Mouse (Mus musculus): ENCODE results near the gene Defa20. TPM values are rescaled to one million over a fixed set of nuclear protein-coding genes. Genes with fewer than 3 reads are reported as not detected.

Defa20 gene
- polyA plus RNA-seq (2015; fragmentation: Illumina TruSeq; extraction: RNeasy Lipid Tissue Mini Kit (QIAGEN cat#74804); ENCODE audit: low read depth, low replicate concordance) = not detected

DNA sequence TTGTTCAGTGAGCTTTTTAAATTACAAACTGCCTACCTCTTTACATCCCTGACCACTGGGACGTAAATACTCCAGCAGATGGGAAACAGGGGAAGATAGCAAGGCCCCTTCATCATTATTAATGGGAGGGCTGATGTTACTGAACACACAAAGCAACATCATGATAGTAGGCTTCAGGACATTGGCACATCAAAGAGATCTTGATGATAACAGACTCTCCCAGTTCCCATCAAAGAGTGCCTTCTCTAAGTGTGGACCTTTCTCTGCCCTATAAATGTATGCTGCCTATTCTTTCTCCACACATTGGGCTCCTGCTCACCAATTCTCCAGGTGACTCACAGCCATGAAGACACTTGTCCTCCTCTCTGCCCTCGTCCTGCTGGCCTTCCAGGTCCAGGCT, at the start of gene Defa20:
TSS of gene Defa20 (plus strand) at position 301 of the 400 bp plus-strand sequence.

DNA sequence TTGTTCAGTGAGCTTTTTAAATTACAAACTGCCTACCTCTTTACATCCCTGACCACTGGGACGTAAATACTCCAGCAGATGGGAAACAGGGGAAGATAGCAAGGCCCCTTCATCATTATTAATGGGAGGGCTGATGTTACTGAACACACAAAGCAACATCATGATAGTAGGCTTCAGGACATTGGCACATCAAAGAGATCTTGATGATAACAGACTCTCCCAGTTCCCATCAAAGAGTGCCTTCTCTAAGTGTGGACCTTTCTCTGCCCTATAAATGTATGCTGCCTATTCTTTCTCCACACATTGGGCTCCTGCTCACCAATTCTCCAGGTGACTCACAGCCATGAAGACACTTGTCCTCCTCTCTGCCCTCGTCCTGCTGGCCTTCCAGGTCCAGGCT, 19.7 kb downstream of the Defa20 start, which contains the start of gene Defa32:
TSS of gene Defa32 (plus strand) at position 301 of the 400 bp plus-strand sequence.

Other genes with a start within 250 kb of the Defa20 start
- not detected for gene Defa27, start 193.7 kb upstream of the Defa20 start, polyA plus RNA-seq (2015; fragmentation: Illumina TruSeq; extraction: RNeasy Lipid Tissue Mini Kit (QIAGEN cat#74804); ENCODE audit: low read depth, low replicate concordance)
- gene Defa29, start 182.2 kb upstream of the Defa20 start, polyA plus RNA-seq (2015; fragmentation: Illumina TruSeq; extraction: RNeasy Lipid Tissue Mini Kit (QIAGEN cat#74804); ENCODE audit: low read depth, low replicate concordance) = not detected
- not detected for gene Defa2, start 130.7 kb upstream of the Defa20 start, polyA plus RNA-seq (2015; fragmentation: Illumina TruSeq; extraction: RNeasy Lipid Tissue Mini Kit (QIAGEN cat#74804); ENCODE audit: low read depth, low replicate concordance)
- not detected for gene Defa33, start 117.4 kb upstream of the Defa20 start, polyA plus RNA-seq (2015; fragmentation: Illumina TruSeq; extraction: RNeasy Lipid Tissue Mini Kit (QIAGEN cat#74804); ENCODE audit: low read depth, low replicate concordance)
- not detected for gene Defa36, start 81.8 kb upstream of the Defa20 start, polyA plus RNA-seq (2015; fragmentation: Illumina TruSeq; extraction: RNeasy Lipid Tissue Mini Kit (QIAGEN cat#74804); ENCODE audit: low read depth, low replicate concordance)
- gene Gm7849, start 52.7 kb upstream of the Defa20 start, polyA plus RNA-seq (2015; fragmentation: Illumina TruSeq; extraction: RNeasy Lipid Tissue Mini Kit (QIAGEN cat#74804); ENCODE audit: low read depth, low replicate concordance) = not detected
- not detected for gene Defa32, start 19.8 kb downstream of the Defa20 start, polyA plus RNA-seq (2015; fragmentation: Illumina TruSeq; extraction: RNeasy Lipid Tissue Mini Kit (QIAGEN cat#74804); ENCODE audit: low read depth, low replicate concordance)
- gene Defa37, start 56.1 kb downstream of the Defa20 start, polyA plus RNA-seq (2015; fragmentation: Illumina TruSeq; extraction: RNeasy Lipid Tissue Mini Kit (QIAGEN cat#74804); ENCODE audit: low read depth, low replicate concordance) = not detected
- gene Defa28, start 73.7 kb downstream of the Defa20 start, polyA plus RNA-seq (2015; fragmentation: Illumina TruSeq; extraction: RNeasy Lipid Tissue Mini Kit (QIAGEN cat#74804); ENCODE audit: low read depth, low replicate concordance) = not detected
- gene Gm7861, start 85.2 kb downstream of the Defa20 start, polyA plus RNA-seq (2015; fragmentation: Illumina TruSeq; extraction: RNeasy Lipid Tissue Mini Kit (QIAGEN cat#74804); ENCODE audit: low read depth, low replicate concordance) = not detected
- gene Defa26, start 108.9 kb downstream of the Defa20 start, polyA plus RNA-seq (2015; fragmentation: Illumina TruSeq; extraction: RNeasy Lipid Tissue Mini Kit (QIAGEN cat#74804); ENCODE audit: low read depth, low replicate concordance) = not detected
- gene Defa17, start 146.5 kb downstream of the Defa20 start, polyA plus RNA-seq (2015; fragmentation: Illumina TruSeq; extraction: RNeasy Lipid Tissue Mini Kit (QIAGEN cat#74804); ENCODE audit: low read depth, low replicate concordance) = not detected
- not detected for gene Defa34, start 156.5 kb downstream of the Defa20 start, polyA plus RNA-seq (2015; fragmentation: Illumina TruSeq; extraction: RNeasy Lipid Tissue Mini Kit (QIAGEN cat#74804); ENCODE audit: low read depth, low replicate concordance)
- gene AY761184, start 194.4 kb downstream of the Defa20 start, polyA plus RNA-seq (2015; fragmentation: Illumina TruSeq; extraction: RNeasy Lipid Tissue Mini Kit (QIAGEN cat#74804); ENCODE audit: low read depth, low replicate concordance) = not detected
- not detected for gene Defa24, start 225.2 kb downstream of the Defa20 start, polyA plus RNA-seq (2015; fragmentation: Illumina TruSeq; extraction: RNeasy Lipid Tissue Mini Kit (QIAGEN cat#74804); ENCODE audit: low read depth, low replicate concordance)

Measured in brain, adult 10 weeks (tissue).